Mouse (Mus musculus) forebrain, embryonic 10.5 days (tissue): ENCODE results near the gene H2afx. TPM values are rescaled to one million over a fixed set of nuclear protein-coding genes. Genes with fewer than 3 reads are reported as not detected.
"Not testable (repeated sequence)": the region's sequence is repeated elsewhere in the genome, so short reads cannot be mapped to it uniquely, and the experiment has no call there.

Experiments used
- DNase-seq: peaks from one replicate; pipeline ENCODE4 v3.0.0-alpha.2; 2017; ENCODE audit warnings: low spot score; ENCODE audit errors: extremely low spot score
- H3K27ac ChIP-seq: fragments of 300-500 bp; sonication (generic); 2 replicates; pipeline ENCODE4 v1.5.1; 2016; ENCODE audit warnings: mild to moderate bottlenecking
- H3K27me3 ChIP-seq: fragments of 300-500 bp; sonication (generic); 2 replicates; pipeline ENCODE4 v1.6.1; 2016; ENCODE audit warnings: mild to moderate bottlenecking; ENCODE audit not compliant: poor library complexity, severe bottlenecking
- H3K36me3 ChIP-seq: fragments of 300-500 bp; sonication (generic); replicated peaks from 2 replicates; pipeline ENCODE4 v1.6.1; 2016; ENCODE audit warnings: mild to moderate bottlenecking, moderate library complexity
- H3K4me1 ChIP-seq: fragments of 300-500 bp; sonication (generic); 2 replicates; pipeline ENCODE4 v1.6.1; 2016
- H3K4me3 ChIP-seq: fragments of 300-500 bp; sonication (generic); 2 replicates; pipeline ENCODE4 v1.5.1; 2016; ENCODE audit warnings: mild to moderate bottlenecking, moderate library complexity
- H3K9me3 ChIP-seq: fragments of 300-500 bp; sonication (generic); 2 replicates; pipeline ENCODE4 v1.6.1; 2016; ENCODE audit warnings: mild to moderate bottlenecking, moderate library complexity
- WGBS: fragments of 180-500 bp; shearing (Covaris S2); methylation state at CpG from one replicate; pipeline ENCODE4 v1.1.7; 2016; 5-methylcytosine and 5-hydroxymethylcytosine counted together
- polyA plus RNA-seq: library from polyadenylated mRNA; unstranded; fragments of >200 nt; fragmentation: Nextera tagmentation; extraction: Ambion mirVana; gene quantifications from 2 replicates; pipeline ENCODE4 v1.2.1, GENCODE M21; 2016

H2afx gene
- polyA plus RNA-seq: 524 and 528 TPM in 2 replicates

- WGBS: under 1% methylated on average over 91 of the region's 91 CpGs
These were observed at the start of gene H2afx for GRCm38 (mm10) chr9:44334396-44335330. TSS of gene H2afx (plus strand) at chr9:44334694.

GRCm38 (mm10) chr9:44286256-44286850 is 48.1 kb upstream of the H2afx start:
- Histone ChIP-seq H3K36me3 (peaks cover 23% of the 10 kb centered on the region), H3K27me3 (peaks cover 46% of the 10 kb centered on the region), H3K9me3 (no peaks in the 10 kb centered on the region; the same call in 1 of the 2 replicates), H3K4me3 (peak overlapping the region; percentile 64), H3K4me1 (peaks cover 39% of the 10 kb centered on the region), H3K27ac (no peak overlapping the region)
- 14% methylated on average over 6 of the region's 6 CpGs for WGBS
- no peak for DNase-seq

More at GRCm38 (mm10) chr9:44334396-44335330, at the start of gene H2afx:
- H3K4me3 ChIP-seq: peak within 1 kb of the TSS; percentile 94
- peak within 1 kb of the TSS; percentile 97 for H3K27ac ChIP-seq
- H3K27me3 ChIP-seq: no peaks in the 10 kb centered on the region
- H3K36me3 ChIP-seq: peaks cover 80% of the 10 kb centered on the region
- DNase-seq: peak; percentile 99
- peaks cover 15% of the 10 kb centered on the region for H3K4me1 ChIP-seq
- H3K9me3 ChIP-seq: peaks cover 16% of the 10 kb centered on the region

DNA sequence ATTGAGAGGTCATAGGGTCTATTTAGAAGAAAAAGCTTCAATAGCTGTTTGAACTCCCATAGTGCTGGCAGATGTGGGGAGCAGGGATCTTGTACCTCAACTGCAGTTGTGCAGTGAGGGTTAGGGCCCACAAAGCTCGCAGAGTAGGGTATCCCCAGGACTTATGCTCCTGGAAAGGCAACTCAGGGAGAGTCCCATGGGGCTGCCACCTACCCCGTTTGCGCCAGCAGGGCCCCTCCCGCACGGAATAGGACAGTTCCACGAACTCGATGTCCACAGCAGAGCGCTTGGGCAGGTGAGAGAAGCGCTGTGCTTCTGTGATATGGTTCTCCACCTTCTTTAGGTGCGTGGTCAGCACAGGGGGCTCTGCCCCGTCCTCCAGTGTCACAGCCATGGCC is 47.5 kb upstream of the H2afx start:
- Histone ChIP-seq H3K9me3 (no peaks in the 10 kb centered on the region; the same call in 1 of the 2 replicates), H3K27ac (peak overlapping the region; percentile 81), H3K36me3 (peaks cover 25% of the 10 kb centered on the region), H3K27me3 (peaks cover 46% of the 10 kb centered on the region), H3K4me1 (peaks cover 39% of the 10 kb centered on the region), H3K4me3 (peak overlapping the region; percentile 64)
- WGBS: 5% methylated on average over 11 of the region's 11 CpGs
- DNase-seq: no peak

DNA sequence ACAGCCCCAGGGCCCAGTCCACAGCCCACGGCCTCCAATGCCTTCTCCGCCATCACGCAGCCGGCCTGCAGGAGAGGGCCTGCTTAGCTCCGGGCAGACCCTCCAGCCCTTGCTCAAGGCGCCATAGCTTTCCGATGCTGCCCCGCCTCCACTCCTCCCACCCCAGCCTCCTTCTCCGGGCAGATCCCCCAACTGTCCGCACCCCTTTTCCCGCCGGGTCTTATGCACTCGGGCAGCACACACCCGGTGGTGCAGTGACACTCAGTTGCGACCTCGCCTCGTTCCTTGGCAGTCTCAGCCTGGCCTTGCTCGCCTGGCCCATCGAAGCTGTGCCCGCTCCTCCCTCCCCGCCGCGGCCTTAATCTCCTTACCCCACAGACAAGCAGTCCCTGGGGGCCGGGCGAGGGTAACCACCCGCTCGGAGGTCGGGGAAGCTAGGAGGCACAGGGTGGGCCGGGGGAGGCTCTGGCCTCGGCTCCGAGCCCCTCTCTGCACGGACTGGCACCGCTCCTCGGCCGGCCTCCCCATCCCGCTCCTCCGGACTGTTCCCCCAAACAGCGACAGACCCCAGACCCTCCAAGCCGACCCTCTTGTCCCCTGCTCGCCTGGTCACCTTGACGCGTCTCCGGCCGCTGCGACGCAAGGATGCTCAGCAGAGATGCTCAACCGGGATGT is 47.0 kb upstream of the H2afx start:
- Histone ChIP-seq H3K9me3 (no peaks in the 10 kb centered on the region; the same call in 1 of the 2 replicates), H3K4me1 (peaks cover 39% of the 10 kb centered on the region), H3K27me3 (peaks cover 46% of the 10 kb centered on the region), H3K4me3 (peak overlapping the region; percentile 64), H3K36me3 (peaks cover 30% of the 10 kb centered on the region), H3K27ac (peak overlapping the region; percentile 81)
- DNase-seq: peak; percentile 59
- WGBS: 1% methylated on average over 47 of the region's 47 CpGs

GRCm38 (mm10) chr9:44288076-44288958 is 46.2 kb upstream of the H2afx start, which contains the start of gene Abcg4:
TSS of gene Abcg4 (minus strand) at chr9:44288615.
- Histone ChIP-seq H3K4me1 (peaks cover 39% of the 10 kb centered on the region), H3K36me3 (peaks cover 38% of the 10 kb centered on the region), H3K27ac (peak within 1 kb of the TSS; percentile 81), H3K9me3 (no peaks in the 10 kb centered on the region; the same call in 1 of the 2 replicates), H3K27me3 (peaks cover 46% of the 10 kb centered on the region), H3K4me3 (peak within 1 kb of the TSS; percentile 64)
- under 1% methylated on average over 38 of the region's 38 CpGs for WGBS
- DNase-seq: peak; percentile 49

DNA sequence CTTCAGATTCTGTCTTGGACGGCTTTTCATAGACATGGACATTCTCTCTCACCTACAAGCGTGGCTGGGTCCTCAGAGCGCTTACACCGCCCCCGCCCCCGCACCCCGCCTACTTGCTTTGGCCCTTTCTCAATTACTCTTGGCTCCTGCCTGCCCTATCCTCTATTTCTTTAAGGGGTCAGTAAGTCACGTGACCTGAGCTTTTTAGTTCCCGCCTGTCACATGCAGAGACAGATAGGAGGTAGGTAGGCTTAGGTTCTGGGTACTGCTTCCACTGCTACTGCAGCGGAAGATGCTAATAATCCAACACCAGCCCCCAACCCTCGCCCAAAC is 45.6 kb upstream of the H2afx start:
- no peak for DNase-seq
- peaks cover 46% of the 10 kb centered on the region for H3K27me3 ChIP-seq
- 4% methylated on average over 11 of the region's 11 CpGs for WGBS

GRCm38 (mm10) chr9:44292490-44292889 is 42.0 kb upstream of the H2afx start:
- H3K27ac ChIP-seq: no peak overlapping the region
- peaks cover 20% of the 10 kb centered on the region for H3K4me1 ChIP-seq
- no peak overlapping the region for H3K4me3 ChIP-seq
- peaks cover 75% of the 10 kb centered on the region for H3K36me3 ChIP-seq
- WGBS: 71% methylated on average over 3 of the region's 3 CpGs
- peak; percentile 34 for DNase-seq
- no peaks in the 10 kb centered on the region; the same call in 1 of the 2 replicates for H3K9me3 ChIP-seq
- H3K27me3 ChIP-seq: peaks cover 26% of the 10 kb centered on the region

More for the DNA sequence above, 45.6 kb upstream of the H2afx start:
- Histone ChIP-seq H3K4me3 (peak overlapping the region; percentile 64), H3K9me3 (no peaks in the 10 kb centered on the region; the same call in 1 of the 2 replicates), H3K36me3 (peaks cover 43% of the 10 kb centered on the region), H3K27ac (peak overlapping the region; percentile 81), H3K4me1 (peaks cover 39% of the 10 kb centered on the region)

- not testable (repeated sequence) for H3K27me3 ChIP-seq, H3K27ac ChIP-seq, H3K9me3 ChIP-seq, H3K4me3 ChIP-seq, DNase-seq
- Histone ChIP-seq H3K36me3 (peaks cover 76% of the 10 kb centered on the region), H3K4me1 (peaks cover 16% of the 10 kb centered on the region)
- 97% methylated on average over 3 of the region's 3 CpGs for WGBS
These were observed 34.5 kb upstream of the H2afx start for GRCm38 (mm10) chr9:44300001-44300400.

DNA sequence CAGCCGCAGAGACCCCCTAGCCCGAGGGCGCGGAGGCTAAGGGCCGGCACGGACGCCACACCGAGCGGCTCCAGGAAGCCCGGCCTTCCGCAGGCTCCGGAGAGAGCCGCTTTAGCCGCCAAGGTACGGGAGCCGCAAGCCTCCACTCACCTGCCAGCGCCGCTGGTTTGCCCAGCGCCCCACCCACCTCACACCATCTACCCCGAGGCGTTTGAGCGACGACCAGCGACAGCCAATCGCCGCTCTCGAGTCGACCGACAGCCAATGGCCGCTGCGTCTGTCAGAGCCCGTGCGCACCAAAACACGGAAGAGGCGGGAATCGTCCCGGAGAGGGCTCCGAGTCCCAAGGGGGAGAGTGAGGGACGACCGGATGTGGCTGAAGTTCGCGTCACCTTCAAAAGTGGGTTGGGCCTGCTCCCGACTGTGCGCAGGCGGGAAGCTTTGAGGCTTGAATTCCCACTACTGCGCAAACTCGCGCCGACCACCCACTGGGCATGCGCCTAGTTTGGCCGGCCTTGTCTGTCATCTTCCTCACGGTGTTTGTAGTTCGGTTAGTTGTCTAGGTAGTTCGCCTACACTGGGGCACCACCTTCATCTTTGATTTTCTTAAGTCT is 28.9 kb upstream of the H2afx start, which contains the start of gene Hinfp:
Gene Hinfp (minus strand): TSS at position 206 of the 614 bp plus-strand sequence.
- peak; percentile 99 for DNase-seq
- Histone ChIP-seq H3K9me3 (no peaks in the 10 kb centered on the region), H3K4me3 (peak within 1 kb of the TSS; percentile 87), H3K36me3 (peaks cover 23% of the 10 kb centered on the region), H3K4me1 (peaks cover 29% of the 10 kb centered on the region), H3K27me3 (peaks cover 5% of the 10 kb centered on the region; the same call in 1 of the 2 replicates), H3K27ac (peak within 1 kb of the TSS; percentile 91)
- under 1% methylated on average over 54 of the region's 54 CpGs for WGBS

GRCm38 (mm10) chr9:44306532-44306931 is 28.0 kb upstream of the H2afx start:
- 91% methylated on average over 6 of the region's 6 CpGs for WGBS
- Histone ChIP-seq H3K36me3 (peaks cover 16% of the 10 kb centered on the region), H3K27me3 (peaks cover 12% of the 10 kb centered on the region), H3K27ac (no peak overlapping the region), H3K9me3 (no peaks in the 10 kb centered on the region), H3K4me3 (no peak overlapping the region), H3K4me1 (peaks cover 39% of the 10 kb centered on the region)
- DNase-seq: no peak

- WGBS: 87% methylated on average over 2 of the region's 2 CpGs
- peaks cover 46% of the 10 kb centered on the region for H3K4me1 ChIP-seq
- peaks cover 12% of the 10 kb centered on the region for H3K36me3 ChIP-seq
- H3K27ac ChIP-seq: no peak overlapping the region
- H3K9me3 ChIP-seq: no peaks in the 10 kb centered on the region
- H3K4me3 ChIP-seq: no peak overlapping the region
- peaks cover 12% of the 10 kb centered on the region for H3K27me3 ChIP-seq
- no peak for DNase-seq
These were observed 27.2 kb upstream of the H2afx start for GRCm38 (mm10) chr9:44307248-44307647.
